ENCODE assay signal across 14 mouse cellular contexts in the genomic region with DNA sequence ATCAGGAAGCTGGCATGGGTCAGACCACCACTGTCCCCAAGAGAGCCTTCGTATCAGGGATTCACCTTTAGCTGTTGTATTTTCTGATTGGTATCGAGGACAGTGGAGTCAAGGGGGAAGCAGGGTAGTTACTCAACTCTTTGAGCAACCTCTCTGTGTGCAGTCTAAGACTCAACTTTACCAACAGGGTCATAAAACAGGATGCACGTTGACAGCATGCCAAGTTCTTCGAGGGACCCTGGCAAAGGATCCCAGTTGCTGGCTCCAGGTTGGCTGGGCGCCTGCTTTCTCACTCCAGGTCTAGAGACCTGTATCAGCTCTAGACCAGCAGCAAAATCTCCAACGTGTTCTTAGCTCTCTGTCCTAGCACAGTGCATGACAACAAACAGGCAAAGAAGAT.
DNase-seq lines count a peak whose midpoint lies in the region; ATAC-seq lines count a peak whose summit lies in the region.
"Had no signal": no experiment of that assay in that cellular context is flagged by ENCODE, and none has a peak within 500 bp of the region (broad histone marks: within the 10 kb centered on the region; RNA-seq: fewer than 3 reads in every experiment).

No protein-coding gene starts in this region.

- H3K4me3 ChIP-seq in liver, embryonic 15.5 days (replicated peaks) = no peak overlapping the region
- H3K4me3 ChIP-seq in liver, embryonic 12.5 days = no peak overlapping the region
- H3K4me3 ChIP-seq: embryonic facial prominence, embryonic 12.5 days; intestine, embryonic 15.5 days; layer of hippocampus, adult 2 months had no signal

- 44% methylated on average over 6 of the region's 6 CpGs for WGBS in liver, embryonic 15.5 days (ENCODE audit: insufficient replicate concordance)
- WGBS in liver, embryonic 12.5 days (ENCODE audit: insufficient replicate concordance) = 53% methylated on average over 6 of the region's 6 CpGs

- H3K4me2 ChIP-seq in liver, embryonic 15.5 days = no peak overlapping the region
- no peak overlapping the region for H3K4me2 ChIP-seq in liver, embryonic 12.5 days
- H3K4me2 ChIP-seq: embryonic facial prominence, embryonic 12.5 days; intestine, embryonic 15.5 days had no signal

- H3K27me3 ChIP-seq in liver, embryonic 15.5 days = no peaks in the 10 kb centered on the region
- no peaks in the 10 kb centered on the region for H3K27me3 ChIP-seq in liver, embryonic 12.5 days (replicated peaks)
- H3K27me3 ChIP-seq: embryonic facial prominence, embryonic 12.5 days; intestine, embryonic 15.5 days had no signal

- H3K36me3 ChIP-seq in liver, embryonic 15.5 days (replicated peaks) = no peaks in the 10 kb centered on the region
- no peaks in the 10 kb centered on the region for H3K36me3 ChIP-seq in liver, embryonic 12.5 days
- H3K36me3 ChIP-seq: embryonic facial prominence, embryonic 12.5 days; intestine, embryonic 15.5 days had no signal

- DNase-seq in cerebellum, postnatal 25 days = peak; percentile 13 to 56
- DNase-seq in cerebellum, adult 8-10 months = no peak
- DNase-seq in 416B (ENCODE audit: low read depth) = peak; percentile 52
- no peak for DNase-seq in right cerebral cortex, postnatal 14 days
- DNase-seq in retina, embryonic 14.5 days (ENCODE audit: low spot score) = no peak
- DNase-seq: cerebellum, adult 18-20 months; gastrocnemius, postnatal 36 days had no signal

- H3K27ac ChIP-seq in liver, embryonic 15.5 days (replicated peaks) = peak overlapping the region; percentile 45; the same call in 1 of the 2 replicates
- H3K27ac ChIP-seq in liver, embryonic 12.5 days = no peak overlapping the region
- H3K27ac ChIP-seq: embryonic facial prominence, embryonic 12.5 days; intestine, embryonic 15.5 days; layer of hippocampus, adult 2 months had no signal

- ATAC-seq in liver, embryonic 15.5 days (ENCODE audit: insufficient read depth) = peak; percentile 25; the same call in 1 of the 2 replicates
- no peak for ATAC-seq in liver, embryonic 12.5 days
- ATAC-seq in granulocyte monocyte progenitor cell, adult 5-6 weeks (replicated peaks; ENCODE audit: poor library complexity, severe bottlenecking) = peak; percentile 71
- ATAC-seq: forebrain, embryonic 14.5 days; intestine, embryonic 15.5 days had no signal

- H3K9ac ChIP-seq in liver, embryonic 15.5 days = no peak overlapping the region
- H3K9ac ChIP-seq in liver, embryonic 12.5 days = no peak overlapping the region
- H3K9ac ChIP-seq: embryonic facial prominence, embryonic 12.5 days; intestine, embryonic 15.5 days had no signal

- no peaks in the 10 kb centered on the region for H3K4me1 ChIP-seq in liver, embryonic 15.5 days (replicated peaks)
- no peaks in the 10 kb centered on the region for H3K4me1 ChIP-seq in liver, embryonic 12.5 days
- H3K4me1 ChIP-seq: embryonic facial prominence, embryonic 12.5 days; intestine, embryonic 15.5 days had no signal

- H3K9me3 ChIP-seq in liver, embryonic 15.5 days (replicated peaks) = no peaks in the 10 kb centered on the region
- H3K9me3 ChIP-seq in liver, embryonic 12.5 days (replicated peaks) = 0 out of 2 replicates have a peak, but pooled peaks cover 4% of the 10 kb centered on the region
- H3K9me3 ChIP-seq: embryonic facial prominence, embryonic 12.5 days; intestine, embryonic 15.5 days had no signal

Comparison
In these comparisons a context has a peak if more than half of its experiments do, and no peak if none do; other contexts are left out.
1. DNase-seq: peak in cerebellum, postnatal 25 days (2 of 2) and 416B (single experiment); none in cerebellum, adult 8-10 months (single experiment), right cerebral cortex, postnatal 14 days (single experiment) and retina, embryonic 14.5 days (single experiment).